Mouse (Mus musculus) ovary, postnatal 14 days (tissue): ENCODE measurements around the gene Cyp2t4.
A peak's percentile ranks its signal among the peaks of the same experiment; 100 is the strongest.

Experiments used
- DNase-seq: peaks from one replicate; pipeline ENCODE4 v3.0.0; 2022; ENCODE audit warnings: low spot score

Cyp2t4 gene

GRCm38 (mm10) chr7:27153205-27153764, at the start of gene Cyp2t4:
TSS of gene Cyp2t4 (plus strand) at chr7:27153714.
- DNase-seq: no peak

GRCm38 (mm10) chr7:27104882-27105281, 48.6 kb upstream of the Cyp2t4 start:
- DNase-seq: no peak

- no peak for DNase-seq
Measured at GRCm38 (mm10) chr7:27110327-27110726, 43.2 kb upstream of the Cyp2t4 start.

GRCm38 (mm10) chr7:27111038-27111437, 42.5 kb upstream of the Cyp2t4 start:
- DNase-seq: no peak

DNA sequence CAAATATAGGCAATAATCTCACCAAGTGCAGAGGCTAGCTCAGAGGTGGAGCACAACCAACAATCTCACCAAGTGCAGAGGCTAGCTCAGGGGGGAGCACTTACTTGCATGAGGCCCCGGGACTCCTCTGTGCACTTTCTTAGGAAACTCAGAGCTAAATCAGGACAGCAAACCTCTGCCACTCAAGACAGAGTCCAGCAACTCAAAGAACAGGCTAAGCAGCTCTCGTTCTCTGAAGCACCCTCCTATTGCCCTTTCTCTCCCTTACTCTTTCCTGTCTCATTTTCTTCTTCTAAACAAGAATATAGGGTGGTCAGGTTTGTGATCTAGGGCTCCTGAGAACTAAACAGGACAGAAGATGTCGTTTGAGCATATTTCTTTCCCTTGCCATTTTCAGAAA, 41.5 kb upstream of the Cyp2t4 start:
- no peak for DNase-seq

DNA sequence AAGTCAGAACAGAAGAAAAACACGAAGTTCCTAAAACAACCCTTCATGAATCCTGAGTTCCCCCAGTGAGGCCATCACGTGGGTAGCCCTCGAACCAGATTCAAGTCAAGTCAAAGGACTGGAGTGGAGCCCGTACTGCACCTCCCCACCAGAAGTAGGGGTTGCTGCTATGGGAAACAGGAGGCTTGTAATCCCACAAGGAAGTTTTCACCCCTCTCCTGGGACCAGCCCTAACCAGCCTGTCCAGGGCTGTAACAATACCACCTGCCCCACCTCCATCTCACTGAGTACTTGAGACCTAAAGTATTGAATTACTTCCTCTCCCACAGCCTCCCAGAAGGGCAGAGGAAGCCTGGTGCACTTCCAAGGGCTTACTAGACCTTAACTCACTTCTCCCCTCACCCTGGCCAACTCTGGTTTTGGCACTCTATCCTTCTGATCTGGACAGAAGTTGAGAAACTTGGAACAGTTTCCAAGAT, 35.4 kb upstream of the Cyp2t4 start:
- DNase-seq: peak; percentile 52

- DNase-seq: no peak
Measured at GRCm38 (mm10) chr7:27119676-27120075, 33.8 kb upstream of the Cyp2t4 start, which contains the start of gene Cyp2f2. TSS of gene Cyp2f2 (plus strand) at chr7:27119909.

DNA sequence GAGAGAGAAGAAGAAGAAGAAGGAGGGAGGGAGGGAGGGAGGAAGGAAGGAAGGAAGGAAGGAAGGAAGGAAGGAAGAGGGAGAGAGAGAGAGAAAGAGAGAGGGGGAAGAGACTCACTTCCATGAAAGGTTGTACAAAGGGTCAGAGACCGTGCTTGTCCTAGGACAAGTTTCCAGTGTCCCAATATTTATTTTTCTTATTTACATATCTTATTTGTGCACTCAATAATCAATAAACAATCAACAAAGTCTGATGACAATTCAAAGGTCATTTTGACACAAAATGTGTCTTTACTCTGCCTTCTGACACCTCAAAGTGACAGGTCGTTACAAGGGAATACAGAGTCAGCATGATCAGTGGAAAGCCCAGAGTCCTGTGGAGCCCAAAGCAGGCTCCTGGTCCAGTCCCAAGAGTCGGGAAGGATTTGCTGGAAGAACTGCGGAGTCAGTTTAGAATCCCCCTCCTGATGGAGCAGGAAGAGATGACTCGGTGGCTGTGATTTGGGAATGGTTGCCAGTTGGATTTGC, 29.1 kb upstream of the Cyp2t4 start:
- no peak for DNase-seq

GRCm38 (mm10) chr7:27124969-27125368, 28.5 kb upstream of the Cyp2t4 start:
- DNase-seq: no peak

- peak; percentile 43 for DNase-seq
Measured at GRCm38 (mm10) chr7:27128162-27128561, 25.4 kb upstream of the Cyp2t4 start.

DNA sequence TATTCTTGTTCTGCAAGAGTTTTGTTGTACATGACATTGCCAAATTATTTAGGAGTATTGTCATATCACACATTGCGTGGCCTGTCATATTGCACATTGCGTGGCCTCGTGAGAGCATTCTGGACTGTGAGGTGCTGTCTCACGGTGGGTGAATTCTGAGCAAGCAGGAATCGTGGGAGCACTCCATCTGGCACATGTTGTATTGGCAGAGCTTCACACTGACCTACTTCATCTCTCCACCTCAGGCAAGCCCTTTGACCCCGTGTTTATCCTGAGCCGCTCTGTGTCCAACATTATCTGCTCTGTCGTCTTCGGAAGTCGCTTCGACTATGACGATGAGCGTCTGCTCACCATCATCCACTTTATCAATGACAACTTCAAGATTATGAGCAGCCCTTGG, 24.6 kb upstream of the Cyp2t4 start:
- DNase-seq: no peak

DNA sequence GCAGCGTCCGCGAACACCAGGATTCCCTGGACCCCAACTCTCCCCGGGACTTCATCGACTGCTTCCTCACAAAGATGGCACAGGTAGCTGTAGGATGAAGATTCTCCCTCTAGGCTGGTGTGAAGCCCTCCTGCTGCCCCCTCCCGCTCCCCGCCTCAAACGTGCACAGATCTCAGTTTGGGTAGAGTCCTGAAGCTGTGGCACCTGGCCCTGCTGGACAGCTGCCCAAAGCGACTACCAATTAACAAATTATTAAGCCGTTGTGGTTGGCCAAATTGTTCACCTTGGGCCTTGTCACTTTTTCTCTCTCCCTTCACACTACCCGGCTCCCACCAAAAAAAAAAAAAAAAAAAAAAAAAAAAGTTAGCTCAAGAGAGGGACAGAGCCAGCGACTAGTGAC, 23.7 kb upstream of the Cyp2t4 start:
- no peak for DNase-seq

DNA sequence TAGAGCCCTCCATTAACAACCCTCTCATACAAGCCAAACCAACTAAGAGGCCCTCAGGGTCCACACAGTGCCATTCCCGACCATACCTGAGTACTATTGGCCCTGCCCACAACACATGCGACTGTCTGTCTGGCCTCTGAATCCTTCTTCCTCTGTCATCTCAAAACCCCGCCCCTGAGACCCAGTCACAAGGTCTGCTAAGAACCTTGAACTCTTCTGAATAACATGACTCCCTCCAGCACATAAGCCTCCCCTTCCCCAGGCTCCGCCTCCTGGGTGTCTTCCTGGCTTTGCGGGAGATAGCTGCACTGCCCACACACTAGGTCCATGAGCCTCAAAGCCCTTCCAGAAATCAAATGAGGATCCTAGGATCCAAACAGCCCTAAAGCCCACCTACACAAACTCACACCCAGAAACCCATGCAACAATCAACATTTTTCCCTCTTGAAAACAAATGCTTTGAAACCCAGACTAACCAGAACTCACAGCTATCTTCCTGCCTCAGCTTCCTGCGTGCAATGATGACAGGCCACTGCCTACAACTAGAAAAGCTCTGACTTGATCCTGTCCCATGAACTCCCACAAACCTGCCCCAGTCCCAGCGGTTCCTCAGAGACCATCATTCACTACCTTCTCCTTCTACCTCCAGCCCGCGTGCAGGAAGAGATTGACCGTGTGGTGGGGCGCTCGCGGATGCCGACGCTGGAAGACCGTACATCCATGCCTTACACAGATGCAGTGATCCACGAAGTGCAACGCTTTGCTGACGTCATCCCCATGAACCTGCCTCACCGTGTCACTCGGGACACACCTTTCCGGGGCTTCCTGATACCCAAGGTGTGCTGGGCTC, 22.8 kb upstream of the Cyp2t4 start:
- no peak for DNase-seq

- no peak for DNase-seq
Measured at GRCm38 (mm10) chr7:27131387-27131786, 22.1 kb upstream of the Cyp2t4 start.

GRCm38 (mm10) chr7:27132588-27132987, 20.9 kb upstream of the Cyp2t4 start:
- DNase-seq: peak; percentile 50

- no peak for DNase-seq
Measured at GRCm38 (mm10) chr7:27133156-27133555, 20.4 kb upstream of the Cyp2t4 start.

GRCm38 (mm10) chr7:27133757-27134156, 19.8 kb upstream of the Cyp2t4 start:
- no peak for DNase-seq

- DNase-seq: no peak
Measured at GRCm38 (mm10) chr7:27136410-27136996, 17.0 kb upstream of the Cyp2t4 start.

- DNase-seq: no peak
Measured at GRCm38 (mm10) chr7:27156005-27156404, 2.5 kb downstream of the Cyp2t4 start.

- no peak for DNase-seq
Measured at GRCm38 (mm10) chr7:27158171-27158570, 4.7 kb downstream of the Cyp2t4 start.

- DNase-seq: no peak
Measured at GRCm38 (mm10) chr7:27159256-27159655, 5.7 kb downstream of the Cyp2t4 start.

GRCm38 (mm10) chr7:27159882-27160281, 6.4 kb downstream of the Cyp2t4 start:
- DNase-seq: peak; percentile 77

- DNase-seq: no peak
Measured at GRCm38 (mm10) chr7:27160921-27161320, 7.4 kb downstream of the Cyp2t4 start.
